Mouse (Mus musculus) heart, adult 11 months (tissue): Measurements from ENCODE around the gene Rybp.

Experiments used
- DNase-seq: peaks from one replicate; pipeline ENCODE4 v3.0.0; 2022

The Rybp gene

GRCm38 (mm10) chr6:100217507-100217906 is 69.8 kb downstream of the Rybp start:
- no peak for DNase-seq

GRCm38 (mm10) chr6:100216945-100217344 is 70.3 kb downstream of the Rybp start:
- no peak for DNase-seq

- DNase-seq: peak; percentile 96
Measured at GRCm38 (mm10) chr6:100215809-100216208, 71.5 kb downstream of the Rybp start.

- DNase-seq: peak; percentile 92
Measured at GRCm38 (mm10) chr6:100214132-100214913, 73.0 kb downstream of the Rybp start.

- DNase-seq: no peak
Measured at GRCm38 (mm10) chr6:100213596-100213995, 73.7 kb downstream of the Rybp start.

GRCm38 (mm10) chr6:100212820-100213219 is 74.5 kb downstream of the Rybp start:
- DNase-seq: no peak

GRCm38 (mm10) chr6:100211646-100212045 is 75.6 kb downstream of the Rybp start:
- no peak for DNase-seq

GRCm38 (mm10) chr6:100210517-100210916 is 76.8 kb downstream of the Rybp start:
- DNase-seq: no peak

GRCm38 (mm10) chr6:100206741-100207275 is 80.5 kb downstream of the Rybp start:
- peak; percentile 95 for DNase-seq

GRCm38 (mm10) chr6:100206261-100206660 is 81.0 kb downstream of the Rybp start:
- DNase-seq: no peak

- no peak for DNase-seq
Measured at GRCm38 (mm10) chr6:100204436-100204835, 82.8 kb downstream of the Rybp start.

GRCm38 (mm10) chr6:100203492-100203891 is 83.8 kb downstream of the Rybp start:
- peak; percentile 91 for DNase-seq

GRCm38 (mm10) chr6:100202091-100202490 is 85.2 kb downstream of the Rybp start:
- no peak for DNase-seq

GRCm38 (mm10) chr6:100197102-100197501 is 90.2 kb downstream of the Rybp start:
- peak; percentile 93 for DNase-seq

GRCm38 (mm10) chr6:100195870-100196409 is 91.3 kb downstream of the Rybp start:
- DNase-seq: peak; percentile 98

GRCm38 (mm10) chr6:100195091-100195490 is 92.2 kb downstream of the Rybp start:
- no peak for DNase-seq

GRCm38 (mm10) chr6:100193760-100194159 is 93.5 kb downstream of the Rybp start:
- DNase-seq: no peak

- DNase-seq: no peak
Measured at GRCm38 (mm10) chr6:100192691-100193229, 94.5 kb downstream of the Rybp start.

GRCm38 (mm10) chr6:100190803-100191559 is 96.3 kb downstream of the Rybp start:
- peak; percentile 95 for DNase-seq

GRCm38 (mm10) chr6:100190310-100190709 is 97.0 kb downstream of the Rybp start:
- no peak for DNase-seq

- DNase-seq: peak; percentile 97
Measured at GRCm38 (mm10) chr6:100188883-100189743, 98.2 kb downstream of the Rybp start.

GRCm38 (mm10) chr6:100187821-100188220 is 99.5 kb downstream of the Rybp start:
- DNase-seq: no peak
